Mouse (Mus musculus) lung, postnatal 0 days (tissue): ENCODE data around the gene Igsf21. TPM values are rescaled to one million over a fixed set of nuclear protein-coding genes. Genes with fewer than 3 reads are reported as not detected.

Experiments used
- ATAC-seq: fragments of 200-750 bp; cut with Nextera tagmentation; 2 replicates; pipeline ENCODE4 v1.8.0; 2017; ENCODE audit warnings: moderate library complexity
- DNase-seq: peaks from one replicate; pipeline ENCODE4 v3.0.0-alpha.2; 2016; ENCODE audit warnings: low spot score
- H3K27ac ChIP-seq: fragments of 300-500 bp; sonication (generic); 2 replicates; pipeline ENCODE4 v1.5.1; 2014; ENCODE audit warnings: antibody characterized with exemption, mild to moderate bottlenecking, low read length, mixed read lengths
- H3K27me3 ChIP-seq: fragments of 300-500 bp; sonication (generic); replicated peaks from 2 replicates; pipeline ENCODE4 v1.6.1; 2014; ENCODE audit warnings: low read length, mixed read lengths; ENCODE audit not compliant: insufficient read depth
- H3K36me3 ChIP-seq: fragments of 300-500 bp; sonication (generic); 2 replicates; pipeline ENCODE4 v1.6.1; 2014; ENCODE audit warnings: low read length, mixed read lengths; ENCODE audit not compliant: insufficient read depth
- H3K4me1 ChIP-seq: fragments of 300-500 bp; sonication (generic); 2 replicates; pipeline ENCODE4 v1.6.1; 2014; ENCODE audit warnings: antibody characterized with exemption, low read depth, low read length, mixed read lengths; ENCODE audit not compliant: insufficient read depth
- H3K4me2 ChIP-seq: fragments of 300-500 bp; sonication (generic); replicated peaks from 2 replicates; pipeline ENCODE4 v1.6.1; 2014; ENCODE audit warnings: low read depth, mild to moderate bottlenecking, low read length, moderate library complexity, mixed read lengths
- H3K4me3 ChIP-seq: fragments of 300-500 bp; sonication (generic); 2 replicates; pipeline ENCODE4 v1.5.1; 2014; ENCODE audit warnings: low read depth, low read length
- H3K9ac ChIP-seq: fragments of 300-500 bp; sonication (generic); replicated peaks from 2 replicates; pipeline ENCODE4 v1.6.1; 2014; ENCODE audit warnings: low read depth, mild to moderate bottlenecking
- H3K9me3 ChIP-seq: fragments of 300-500 bp; sonication (generic); 2 replicates; pipeline ENCODE4 v1.6.1; 2016; ENCODE audit warnings: low read length, mixed read lengths
- CTCF ChIP-seq: IDR thresholded peaks from 2 replicates; pipeline ENCODE4 v1.5.1; 2016; ENCODE audit warnings: antibody characterized with exemption, mild to moderate bottlenecking
- EP300 ChIP-seq: IDR thresholded peaks from 2 replicates; pipeline ENCODE4 v1.6.1; 2016; ENCODE audit warnings: antibody characterized with exemption, mild to moderate bottlenecking, control low read depth
- WGBS: fragments of 180-500 bp; shearing (Covaris S2); extraction: QIAGEN DNeasy Blood & Tissue Kit; methylation state at CpG from one replicate; pipeline ENCODE4 v1.1.7; 2014; 5-methylcytosine and 5-hydroxymethylcytosine counted together
- polyA plus RNA-seq: library from polyadenylated mRNA; unstranded; fragments of >200 nt; fragmentation: Nextera tagmentation; extraction: Ambion mirVana; gene quantifications from 2 replicates; pipeline ENCODE4 v1.2.1, GENCODE M21; 2015

Gene Igsf21
- polyA plus RNA-seq, 1 experiment from 2014 or later = 0.13 TPM

- Histone ChIP-seq H3K9ac (no peak overlapping the region), H3K4me3 (no peak overlapping the region), H3K27ac (no peak overlapping the region), H3K27me3 (peaks cover 44% of the 10 kb centered on the region), H3K9me3 (no peaks in the 10 kb centered on the region), H3K4me1 (no peaks in the 10 kb centered on the region), H3K36me3 (no peaks in the 10 kb centered on the region), H3K4me2 (no peak overlapping the region)
- 60% methylated on average over 1 of the region's 1 CpGs for WGBS
- ATAC-seq (no peak), DNase-seq (no peak)
- TF ChIP-seq CTCF = no peak
Measured at GRCm38 (mm10) chr4:140242291-140242690, 4.3 kb downstream of the Igsf21 start.

GRCm38 (mm10) chr4:140237305-140237741 is 9.3 kb downstream of the Igsf21 start:
- Histone ChIP-seq H3K4me2 (no peak overlapping the region), H3K9ac (no peak overlapping the region), H3K27me3 (no peaks in the 10 kb centered on the region), H3K9me3 (no peaks in the 10 kb centered on the region), H3K4me3 (no peak overlapping the region), H3K27ac (no peak overlapping the region), H3K36me3 (no peaks in the 10 kb centered on the region), H3K4me1 (no peaks in the 10 kb centered on the region)
- DNase-seq (no peak), ATAC-seq (no peak)
- TF ChIP-seq CTCF (no peak), EP300 (no peak)
- WGBS = 23% methylated on average over 8 of the region's 10 CpGs

GRCm38 (mm10) chr4:140235361-140236153 is 11.0 kb downstream of the Igsf21 start:
- no peak for ATAC-seq
- H3K36me3 ChIP-seq = no peaks in the 10 kb centered on the region
- no peak overlapping the region for H3K4me3 ChIP-seq
- WGBS = 52% methylated on average over 9 of the region's 9 CpGs
- H3K4me1 ChIP-seq = no peaks in the 10 kb centered on the region
- no peak overlapping the region for H3K9ac ChIP-seq
- H3K4me2 ChIP-seq = no peak overlapping the region
- no peaks in the 10 kb centered on the region for H3K9me3 ChIP-seq
- DNase-seq = no peak
- H3K27me3 ChIP-seq = no peaks in the 10 kb centered on the region
- no peak overlapping the region for H3K27ac ChIP-seq
- TF ChIP-seq CTCF (no peak), EP300 (no peak)

DNA sequence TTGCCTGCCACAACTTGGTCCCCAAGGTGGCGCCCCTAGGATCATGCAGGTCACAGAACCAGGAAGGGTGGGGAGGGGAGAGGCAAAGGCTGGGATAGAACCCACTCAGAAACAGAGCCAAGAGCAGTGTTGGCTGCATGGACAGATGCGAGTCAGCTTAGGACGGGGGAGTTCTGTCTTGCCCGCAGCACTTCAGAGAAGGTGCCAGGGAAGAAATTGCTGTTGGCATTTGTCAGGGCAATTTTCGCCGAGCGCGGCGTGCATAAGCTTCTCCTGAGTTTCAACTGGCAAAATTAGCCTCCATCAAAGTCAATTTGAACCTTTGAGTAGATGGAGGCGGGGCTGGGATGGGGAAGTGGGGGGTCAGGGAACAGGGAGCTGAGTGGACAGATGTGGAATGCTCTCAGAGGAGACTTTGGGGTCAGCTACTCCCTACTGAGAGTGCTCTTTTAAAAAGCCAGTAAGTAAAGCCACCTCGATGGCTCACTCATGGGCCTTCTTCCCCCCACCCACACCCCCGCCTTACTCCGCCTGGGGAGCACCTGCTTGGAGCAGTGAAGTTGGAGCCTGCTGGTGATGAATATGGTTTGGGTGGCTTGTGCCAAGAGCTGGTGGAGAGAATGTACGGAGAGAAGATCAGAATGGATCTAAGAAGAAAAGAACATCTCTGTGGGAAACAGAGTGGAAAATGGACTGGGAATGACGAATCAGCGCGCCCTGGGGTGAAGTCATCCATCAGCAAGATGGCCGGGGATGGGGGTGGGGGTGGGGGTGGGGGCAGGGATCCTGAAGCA is 12.0 kb downstream of the Igsf21 start:
- Histone ChIP-seq H3K36me3 (no peaks in the 10 kb centered on the region), H3K27ac (no peak overlapping the region), H3K4me3 (no peak overlapping the region), H3K27me3 (no peaks in the 10 kb centered on the region), H3K4me2 (no peak overlapping the region), H3K4me1 (no peaks in the 10 kb centered on the region), H3K9me3 (no peaks in the 10 kb centered on the region), H3K9ac (no peak overlapping the region)
- TF ChIP-seq EP300 (no peak), CTCF (no peak)
- 71% methylated on average over 18 of the region's 18 CpGs for WGBS
- ATAC-seq (no peak), DNase-seq (no peak)

- Histone ChIP-seq H3K4me3 (no peak overlapping the region), H3K4me1 (no peaks in the 10 kb centered on the region), H3K9ac (no peak overlapping the region), H3K36me3 (no peaks in the 10 kb centered on the region), H3K9me3 (no peaks in the 10 kb centered on the region), H3K27ac (no peak overlapping the region), H3K27me3 (no peaks in the 10 kb centered on the region), H3K4me2 (no peak overlapping the region)
- no peak for ATAC-seq
- TF ChIP-seq CTCF (no peak), EP300 (no peak)
- WGBS = 33% methylated on average over 5 of the region's 7 CpGs
- DNase-seq = no peak
Measured at GRCm38 (mm10) chr4:140227837-140228236, 18.7 kb downstream of the Igsf21 start.

DNA sequence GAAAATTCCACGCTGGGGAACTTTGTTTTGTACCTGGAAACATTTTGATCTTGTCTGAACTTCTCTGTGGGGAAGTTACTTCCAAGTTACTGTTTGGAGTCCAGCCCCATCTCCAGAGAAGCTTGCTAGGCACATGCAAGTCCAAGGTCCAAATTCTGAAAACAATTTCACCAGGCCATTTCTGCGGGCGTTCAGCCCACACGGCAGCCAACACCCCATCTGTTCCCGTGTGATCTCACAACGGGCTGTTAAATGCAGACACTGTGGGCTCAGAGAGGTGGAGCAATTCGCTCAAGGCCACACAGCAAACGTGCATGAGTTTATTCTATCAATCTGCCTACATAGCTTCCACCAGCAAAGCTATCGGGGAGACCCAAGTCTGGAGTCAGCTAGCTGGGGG is 21.4 kb downstream of the Igsf21 start:
- Histone ChIP-seq H3K4me1 (no peaks in the 10 kb centered on the region), H3K27me3 (no peaks in the 10 kb centered on the region), H3K4me3 (no peak overlapping the region), H3K27ac (no peak overlapping the region), H3K9ac (no peak overlapping the region), H3K9me3 (no peaks in the 10 kb centered on the region), H3K36me3 (no peaks in the 10 kb centered on the region), H3K4me2 (no peak overlapping the region)
- DNase-seq (no peak), ATAC-seq (no peak)
- no peak for TF ChIP-seq EP300
- TF ChIP-seq CTCF = no peak
- WGBS = 54% methylated on average over 9 of the region's 9 CpGs
